Mouse (Mus musculus) cerebellum, adult (tissue): ENCODE results near the gene Dnaja4.
"Not testable (repeated sequence)": the region's sequence is repeated elsewhere in the genome, so short reads cannot be mapped to it uniquely, and the experiment has no call there.

Experiments used
- ATAC-seq: cut with Nextera tagmentation; 2 replicates; pipeline ENCODE4 v1.9.2; 2017; ENCODE audit warnings: mild to moderate bottlenecking, moderate library complexity, mixed read lengths; ENCODE audit not compliant: insufficient number of reproducible peaks, low FRiP score, low TSS enrichment

The Dnaja4 gene

DNA sequence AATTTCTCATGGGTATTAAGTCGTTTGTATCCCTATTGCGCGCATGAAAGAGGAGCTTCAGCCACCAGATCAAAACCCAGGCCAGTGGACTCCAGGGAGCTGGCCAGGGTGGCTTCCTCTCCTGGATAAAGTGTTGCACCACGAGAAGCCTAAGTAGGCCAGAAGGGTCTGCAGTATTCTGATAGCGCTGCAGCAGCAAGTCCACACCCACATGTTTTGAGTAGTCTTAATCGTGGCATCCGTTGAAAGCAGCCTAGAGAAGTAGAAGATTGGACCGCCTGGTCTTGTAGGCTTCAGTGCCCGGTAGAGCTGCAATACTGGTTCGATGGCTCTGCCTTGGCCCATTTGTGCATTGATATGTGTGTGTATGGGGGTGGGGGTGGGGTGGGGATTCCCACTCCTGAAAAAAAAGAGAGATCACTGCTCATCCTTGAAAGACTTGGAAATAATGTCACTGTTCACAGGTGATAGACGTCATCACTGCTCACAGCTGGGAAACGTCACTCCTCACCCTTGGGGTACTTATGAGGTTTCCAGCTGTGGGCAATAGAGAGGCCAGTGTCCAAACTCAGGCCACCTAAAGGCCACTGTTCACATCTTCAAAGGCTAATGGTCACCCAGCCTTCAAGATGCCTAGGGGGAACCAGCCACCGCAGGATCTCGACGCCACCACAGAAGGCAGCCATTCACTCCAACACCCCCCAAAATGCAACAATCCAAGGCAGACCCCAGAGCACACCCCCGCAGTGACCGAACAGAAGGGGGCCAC, at the start of gene Dnaja4:
TSS of gene Dnaja4 (plus strand) at position 556 of the 769 bp plus-strand sequence.
- ATAC-seq = no peak

DNA sequence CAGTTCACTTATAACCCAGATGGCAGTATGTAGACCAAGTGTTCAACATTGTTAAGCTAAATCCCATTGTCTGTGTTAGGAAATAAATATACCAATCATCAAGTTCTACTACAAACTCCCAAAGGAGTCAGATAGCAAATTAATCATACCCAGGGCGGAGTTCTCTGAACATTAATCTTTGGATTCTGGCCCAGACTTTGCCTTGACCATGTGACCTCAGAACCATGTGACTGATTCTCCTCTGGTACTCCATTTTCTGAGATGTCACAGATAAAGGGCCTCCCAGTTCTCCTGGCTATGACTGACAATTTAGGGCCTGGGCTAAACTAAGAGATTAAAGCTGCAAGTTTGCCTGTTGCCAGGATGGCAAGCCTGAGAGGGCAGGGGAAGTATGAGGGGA, 49.3 kb upstream of the Dnaja4 start:
- ATAC-seq = no peak

DNA sequence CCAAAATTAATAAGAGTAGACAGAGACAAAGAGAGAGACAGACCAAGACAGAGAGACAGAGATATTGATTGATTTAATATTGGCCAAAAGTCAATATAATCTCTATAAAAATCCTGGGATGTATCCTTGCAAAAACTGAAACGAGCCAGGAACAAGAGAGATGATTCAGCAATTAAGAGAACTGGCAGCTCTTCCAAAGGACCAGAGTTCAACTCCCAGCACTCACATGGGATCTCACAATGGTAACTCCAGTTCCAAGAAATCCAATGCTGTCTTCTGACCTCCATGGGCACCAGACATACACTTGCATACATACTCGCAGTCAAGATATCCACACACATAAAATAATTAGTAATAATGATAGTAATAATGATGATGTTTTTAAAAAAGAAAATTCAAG, 45.9 kb upstream of the Dnaja4 start:
- no peak for ATAC-seq

DNA sequence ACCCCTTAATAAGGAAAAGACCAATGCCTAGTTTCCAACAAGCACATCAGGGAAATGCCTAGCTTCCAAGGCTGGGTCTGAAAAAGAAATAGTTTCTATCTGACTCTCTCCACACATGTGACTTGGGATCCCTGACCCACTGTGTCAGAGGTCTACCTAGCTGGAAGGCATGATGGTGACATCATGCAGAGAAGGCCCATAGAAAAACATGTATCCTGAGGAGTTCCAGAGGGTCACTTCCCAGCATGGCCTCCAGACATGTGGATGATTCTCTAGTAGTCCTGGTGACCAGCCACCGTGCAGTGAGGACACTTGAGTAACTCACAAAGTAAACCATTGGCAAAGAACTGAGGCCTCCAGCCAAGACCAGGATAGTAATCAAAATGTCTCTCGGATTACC, 42.8 kb upstream of the Dnaja4 start:
- no peak for ATAC-seq

DNA sequence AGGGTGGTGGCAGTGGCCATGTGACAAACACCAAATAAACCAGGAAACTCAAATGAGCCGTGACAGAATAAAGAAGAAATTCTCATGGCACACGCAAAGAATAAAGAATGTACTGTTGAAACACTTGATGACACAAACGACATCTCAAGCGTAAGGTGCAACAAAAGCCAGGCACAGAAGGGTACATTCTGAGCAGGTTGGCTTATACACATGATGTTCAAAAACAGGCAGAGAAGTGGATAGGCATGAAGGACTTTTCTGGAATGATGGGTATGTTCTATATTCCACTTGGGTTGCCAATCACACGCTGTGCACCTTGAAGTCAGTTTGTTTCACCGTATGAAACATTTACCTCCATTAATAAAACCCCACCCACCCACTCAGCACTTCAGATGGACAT, 42.3 kb upstream of the Dnaja4 start:
- no peak for ATAC-seq

DNA sequence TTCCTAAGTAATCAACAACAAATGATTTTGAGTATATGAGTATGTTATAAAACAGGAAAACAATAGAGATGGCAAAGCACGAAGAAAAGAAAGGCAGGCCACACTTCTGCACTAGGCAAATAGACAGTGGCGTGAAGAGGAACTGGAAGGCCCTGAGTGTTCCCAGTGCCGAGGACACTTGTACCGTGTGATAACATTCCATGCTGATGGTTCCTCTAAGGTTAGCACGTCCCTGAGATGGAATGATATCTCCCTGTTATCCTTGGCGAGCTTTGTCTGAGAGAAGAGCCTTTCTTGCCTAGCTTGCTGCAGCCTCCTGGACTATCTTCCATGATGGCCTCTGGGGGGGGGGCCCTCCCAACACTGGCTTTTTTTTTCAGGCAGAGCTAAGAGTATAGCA, 39.9 kb upstream of the Dnaja4 start:
- ATAC-seq = no peak

DNA sequence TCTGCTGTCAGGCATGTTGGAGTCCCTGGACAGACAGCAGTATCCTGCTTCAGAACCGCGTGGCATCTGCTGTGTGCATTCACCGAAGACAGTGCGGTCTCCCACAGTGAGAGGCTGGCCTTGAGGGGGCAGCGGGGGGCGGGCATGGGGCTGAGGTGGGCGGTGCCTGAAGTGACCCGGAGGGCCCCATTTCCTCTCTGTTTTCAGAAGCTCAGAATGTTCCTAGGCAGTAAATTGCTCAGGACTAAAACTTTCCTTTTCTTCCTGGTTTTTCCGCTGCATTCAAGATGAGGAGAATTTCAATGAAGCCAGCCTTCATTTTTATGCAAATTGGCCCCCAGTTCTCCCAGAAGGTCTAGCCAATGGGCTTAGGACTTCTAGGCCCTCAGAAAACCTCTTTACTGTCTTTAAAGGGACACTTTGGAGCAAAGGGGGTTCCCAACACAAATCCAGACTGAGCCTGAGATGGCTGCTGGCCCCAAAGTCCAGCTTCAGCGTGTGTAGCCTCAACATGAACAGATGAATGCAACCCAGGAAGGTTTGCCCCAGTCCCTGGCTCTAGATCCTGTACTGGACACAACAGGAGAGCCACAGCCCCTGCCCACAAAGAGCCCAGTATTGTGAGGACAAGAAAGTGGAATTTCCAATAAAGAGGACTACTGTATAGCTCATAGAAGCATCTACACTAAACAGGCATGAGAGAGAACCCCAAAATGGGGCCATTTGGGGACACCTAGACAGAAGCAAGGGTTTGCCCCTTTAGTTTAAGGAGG, 36.9 kb upstream of the Dnaja4 start, which contains the start of gene Acsbg1:
TSS of gene Acsbg1 (minus strand) at position 266 of the 773 bp plus-strand sequence.
- ATAC-seq = no peak

DNA sequence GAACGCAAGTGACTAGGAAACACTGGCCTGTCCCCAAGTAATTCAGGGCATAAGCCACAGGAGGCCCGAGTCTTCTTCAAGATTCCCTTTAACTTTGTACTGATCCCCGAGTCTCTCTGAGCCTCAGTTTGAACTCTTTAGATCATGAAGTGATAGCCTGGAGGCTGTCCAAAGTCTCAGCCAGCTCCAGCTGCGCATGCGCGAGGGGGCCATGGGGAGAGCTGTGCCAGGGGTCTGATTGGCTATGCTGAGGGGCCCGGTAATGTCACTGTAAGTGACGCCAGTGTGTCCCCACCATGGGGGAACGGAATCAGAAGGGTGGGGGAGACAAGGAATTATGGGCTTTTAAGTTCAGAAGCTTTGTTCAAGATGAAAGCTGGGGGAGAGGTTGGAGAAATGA, 34.3 kb upstream of the Dnaja4 start:
- ATAC-seq = no peak

DNA sequence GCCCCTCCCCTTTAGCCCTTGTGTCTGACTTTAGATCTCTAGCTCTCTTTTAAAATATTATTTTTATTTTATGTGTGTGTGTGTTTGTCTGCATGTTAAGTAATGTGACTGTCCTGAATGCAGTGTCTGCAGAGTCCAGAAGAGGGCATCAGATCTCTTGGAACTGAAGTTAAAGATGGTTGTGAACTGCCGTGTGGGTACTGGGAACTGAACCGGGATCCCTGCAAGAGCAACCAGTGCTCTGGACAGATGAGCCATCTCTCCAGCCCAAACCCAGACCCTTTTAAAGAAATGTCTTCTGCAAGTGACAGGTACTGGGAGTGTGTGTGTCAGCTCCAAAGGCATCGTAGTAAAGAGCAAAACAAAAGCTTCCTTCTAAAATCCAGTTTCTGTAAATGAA, 32.6 kb upstream of the Dnaja4 start:
- ATAC-seq = no peak

DNA sequence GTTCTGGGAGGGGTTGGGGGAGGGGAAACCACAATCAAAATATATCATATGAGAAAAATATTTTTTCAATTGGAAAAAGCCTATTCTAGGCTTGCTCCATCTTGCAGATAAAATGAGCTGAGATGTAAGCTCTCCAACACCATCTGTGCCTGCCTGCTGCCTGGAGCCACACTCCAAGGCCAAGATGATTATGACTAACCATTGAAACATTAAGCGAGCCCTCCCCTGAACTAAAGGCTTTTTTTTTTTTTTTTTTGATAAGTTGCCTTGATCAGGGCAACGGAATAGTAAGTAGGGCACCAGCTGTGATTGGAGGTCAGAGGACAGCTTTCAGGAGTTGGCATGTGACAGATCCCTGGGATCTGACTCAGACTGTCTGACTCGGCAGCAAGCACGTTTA, 30.2 kb upstream of the Dnaja4 start:
- peak; percentile 86; the same call in 1 of the 2 replicates for ATAC-seq

DNA sequence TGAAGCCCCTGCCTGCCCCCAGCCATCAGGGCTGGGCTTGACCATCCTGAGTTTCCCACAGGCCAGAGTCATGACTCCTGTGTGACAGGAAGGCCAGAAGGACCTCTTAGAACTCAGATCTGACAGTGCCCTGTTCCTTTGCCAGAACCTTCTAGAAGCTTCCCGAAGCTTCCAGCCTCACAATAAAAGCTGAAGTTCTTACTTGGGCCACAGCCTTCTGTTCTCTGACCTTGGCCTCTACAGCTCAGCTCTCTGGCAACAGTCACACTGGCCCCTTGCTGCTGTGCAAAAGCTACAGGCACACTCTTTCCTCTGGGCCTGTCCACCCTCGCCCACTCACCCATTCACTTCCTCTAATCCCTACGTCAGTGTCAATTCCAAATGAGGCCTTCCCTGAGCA, 26.7 kb upstream of the Dnaja4 start:
- ATAC-seq = no peak

DNA sequence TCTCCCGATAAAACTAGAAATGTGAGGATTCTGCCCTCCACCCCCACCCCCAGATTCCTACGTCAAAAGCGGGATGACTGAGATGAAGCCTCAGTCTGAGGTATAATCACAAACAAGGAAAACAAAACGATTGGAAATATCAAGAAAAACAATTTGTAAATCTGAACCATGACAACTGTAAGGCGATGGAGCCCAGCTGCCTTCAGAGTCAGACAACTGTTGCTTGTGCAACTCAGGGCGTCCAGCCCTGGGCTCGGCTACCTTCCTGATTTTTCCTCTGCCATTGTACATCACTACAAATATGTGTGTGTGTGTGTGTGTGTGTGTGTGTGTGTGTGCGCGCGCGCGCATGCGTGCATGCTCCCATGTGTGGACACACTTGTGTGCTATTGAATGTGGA, 24.8 kb upstream of the Dnaja4 start:
- no peak for ATAC-seq

DNA sequence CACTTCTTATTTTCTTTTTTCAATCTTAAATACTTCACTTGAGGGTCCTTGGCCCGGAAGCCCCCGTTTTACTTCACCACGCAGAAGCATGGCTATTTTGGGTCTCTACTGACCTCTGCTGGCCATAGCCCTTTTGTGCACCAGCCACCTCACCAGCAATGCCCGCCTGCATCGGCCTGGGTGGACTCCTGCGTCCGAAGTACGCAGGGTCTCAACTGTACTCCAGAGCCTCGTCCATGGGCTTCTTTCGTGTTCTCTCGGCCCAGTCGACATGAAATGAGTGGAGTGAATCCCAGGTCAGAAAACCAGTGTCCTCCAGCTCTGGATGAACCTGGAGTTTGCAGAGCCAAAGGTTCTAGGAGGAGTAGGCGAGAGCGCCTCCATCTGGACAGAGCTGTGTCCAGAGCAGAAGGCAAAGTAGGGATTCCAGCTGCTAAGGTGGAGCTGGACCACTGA, 22.1 kb upstream of the Dnaja4 start:
- ATAC-seq = peak; percentile 91

DNA sequence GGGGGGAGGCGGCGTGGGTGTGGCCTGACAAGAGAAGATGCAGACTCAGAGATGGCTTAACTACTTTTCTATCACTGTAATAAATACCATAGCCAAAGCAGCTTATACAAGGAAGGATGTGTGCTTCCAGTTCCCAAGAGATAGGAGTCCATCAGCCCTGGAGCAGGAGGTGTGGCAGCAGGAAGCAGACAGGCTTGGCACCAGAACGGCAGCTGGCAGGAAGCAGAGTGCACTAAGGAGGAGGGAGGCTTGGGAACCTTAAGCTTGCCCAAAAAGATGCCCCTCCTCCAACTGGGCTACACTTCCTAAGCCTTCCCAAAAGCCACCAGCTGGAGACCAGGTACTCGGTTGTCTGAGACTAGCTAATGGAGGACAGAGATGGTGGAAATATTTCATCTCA, 15.8 kb upstream of the Dnaja4 start:
- peak; percentile 90 for ATAC-seq

DNA sequence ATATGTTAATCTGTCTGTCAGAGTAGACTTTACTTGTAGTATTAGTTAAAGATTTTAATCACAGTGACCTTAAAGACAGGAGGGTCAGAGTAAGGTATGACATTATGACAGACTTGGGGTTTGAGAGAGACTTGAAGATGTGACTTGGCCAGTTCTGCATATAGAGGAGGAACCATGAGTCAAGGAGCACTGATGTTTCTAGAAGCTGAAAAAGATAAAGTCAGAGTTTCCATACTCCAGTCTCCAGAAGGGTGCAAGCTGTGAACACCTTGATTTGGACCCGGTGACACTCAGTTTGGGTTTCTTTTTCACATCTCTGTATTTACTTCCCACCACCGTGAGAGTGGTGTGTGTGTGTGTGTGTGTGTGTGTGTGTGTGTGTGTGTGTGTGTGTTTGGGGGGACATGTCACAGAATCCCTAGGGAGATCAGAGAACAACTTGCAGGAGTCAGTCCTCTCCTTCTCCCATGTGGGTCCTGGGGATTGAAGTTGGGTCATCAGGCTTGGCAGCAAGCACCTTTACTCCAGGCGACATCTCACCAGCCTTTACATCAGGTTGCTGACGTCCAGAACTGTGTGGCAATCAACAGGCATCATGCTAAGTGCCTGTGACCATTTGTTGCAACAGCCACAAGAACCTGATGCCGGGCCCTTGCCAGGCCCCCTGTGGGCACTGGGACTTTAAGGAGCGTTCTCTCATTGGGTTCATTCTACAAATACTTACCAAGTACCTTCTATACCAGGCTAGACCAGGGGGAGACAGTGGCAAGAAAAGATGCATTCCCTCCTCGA, 14.7 kb upstream of the Dnaja4 start:
- ATAC-seq = no peak

DNA sequence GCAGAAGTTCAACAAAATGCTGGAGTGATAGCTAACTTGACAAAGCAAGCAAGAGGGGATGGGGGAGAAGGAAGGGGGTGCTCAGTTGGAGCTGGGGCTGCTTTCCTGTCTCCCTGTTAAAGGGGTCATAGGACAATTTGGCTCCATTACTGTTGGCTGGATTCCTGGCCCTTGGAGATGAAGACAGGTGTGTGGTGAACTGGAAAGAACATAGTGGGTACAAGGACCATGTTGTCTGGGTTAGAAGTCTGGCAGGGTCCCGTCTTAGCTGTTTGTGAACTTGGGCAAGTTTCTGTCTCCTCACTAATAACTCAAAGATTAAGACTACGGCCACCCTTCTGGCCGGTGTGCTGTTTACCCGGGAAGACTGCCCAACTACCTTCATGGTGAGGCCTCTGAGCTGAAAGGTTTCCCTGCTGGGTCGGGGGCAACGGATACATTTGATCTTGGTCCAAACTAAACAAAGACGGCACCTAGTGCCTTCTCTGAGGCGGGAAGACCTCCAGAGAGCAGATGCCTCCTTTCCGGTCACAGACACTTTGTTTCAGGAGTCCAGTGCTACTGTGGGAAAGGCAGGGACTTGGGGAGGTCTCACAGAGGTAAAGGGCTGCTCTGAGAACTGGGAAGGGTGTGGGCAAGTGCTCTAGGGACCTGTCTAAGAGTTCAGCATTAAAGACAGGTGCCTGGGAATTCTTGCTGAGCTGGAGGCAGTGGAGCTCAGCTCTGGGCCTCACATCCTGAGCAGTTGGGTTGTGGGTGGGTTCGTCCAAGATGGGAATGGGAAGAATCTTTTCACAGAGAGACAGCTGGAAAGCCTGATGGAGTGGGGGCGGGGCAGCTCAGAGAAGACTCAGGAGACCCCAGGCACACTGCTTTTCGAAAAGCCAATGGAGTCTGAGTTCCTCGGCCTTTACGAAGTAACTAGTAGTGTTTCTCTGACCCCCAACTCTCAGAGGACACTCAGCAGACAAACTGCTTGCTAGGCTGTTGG, 11.1 kb upstream of the Dnaja4 start:
- no peak for ATAC-seq

DNA sequence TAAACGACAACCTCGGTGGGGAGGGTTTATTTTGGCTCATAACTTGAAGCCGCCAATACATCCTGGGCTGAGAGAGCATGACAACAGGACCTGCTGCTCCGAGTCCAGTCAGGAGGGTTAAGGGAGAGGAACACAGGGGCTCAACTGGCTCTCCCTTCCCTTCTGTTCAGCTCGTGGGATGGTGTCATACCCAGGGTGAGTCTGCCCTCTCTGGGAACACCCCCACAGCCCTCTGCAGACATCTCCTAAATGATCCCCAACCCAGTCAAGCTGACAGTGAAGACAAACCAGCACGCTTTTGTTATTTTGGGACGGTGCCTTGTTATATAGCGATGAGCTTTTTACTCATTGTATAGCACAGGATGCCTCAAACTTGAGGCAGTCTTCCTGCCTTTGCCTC, 9.2 kb upstream of the Dnaja4 start:
- no peak for ATAC-seq

DNA sequence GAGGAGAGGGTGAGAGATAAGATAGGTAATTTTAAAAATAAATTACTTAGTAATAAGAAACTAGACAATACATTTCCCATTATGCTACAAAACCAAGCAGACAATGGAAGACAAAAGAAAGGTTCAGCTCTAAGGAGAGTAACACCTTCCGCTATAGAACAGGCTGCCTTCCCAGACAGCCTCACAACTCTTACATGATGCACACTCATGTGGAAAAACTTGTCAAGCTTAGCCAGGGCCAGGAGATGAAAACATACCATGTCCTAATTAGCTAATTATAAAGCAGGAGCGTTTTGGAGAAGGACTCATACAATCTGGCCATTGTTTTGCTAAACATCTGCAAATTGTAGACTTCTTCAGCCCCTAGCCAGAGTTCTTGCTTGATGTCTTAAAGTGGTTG, 8.0 kb upstream of the Dnaja4 start:
- ATAC-seq = not testable (repeated sequence)

DNA sequence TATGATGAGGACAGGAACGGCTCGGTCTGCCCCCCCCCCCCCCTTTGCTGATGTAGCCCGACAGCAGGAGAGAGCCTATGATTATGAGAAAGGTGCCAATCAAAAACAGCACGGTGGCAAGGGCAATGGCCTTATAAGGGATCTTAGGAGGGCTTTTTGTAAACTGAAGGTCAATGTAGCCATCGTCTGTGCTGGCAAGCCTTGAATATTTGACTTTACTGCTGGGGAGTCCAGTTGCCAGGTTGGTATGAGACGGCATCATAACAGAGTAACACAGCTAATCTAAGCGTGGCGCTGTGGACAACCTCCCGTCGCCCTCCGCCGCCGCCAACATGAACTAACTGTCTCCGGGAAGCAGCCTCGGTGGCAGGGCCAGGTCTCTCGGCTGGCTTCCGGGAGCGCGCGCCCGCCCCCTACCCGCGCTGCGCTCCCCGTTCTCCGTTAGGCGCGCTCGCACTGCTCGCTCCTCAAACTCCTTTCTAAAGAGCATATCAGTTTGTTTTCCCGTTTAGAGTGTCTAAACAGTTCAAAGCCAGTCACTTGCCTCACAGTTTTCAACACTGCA, 7.3 kb upstream of the Dnaja4 start:
- peak; percentile 56; the same call in 1 of the 2 replicates for ATAC-seq

DNA sequence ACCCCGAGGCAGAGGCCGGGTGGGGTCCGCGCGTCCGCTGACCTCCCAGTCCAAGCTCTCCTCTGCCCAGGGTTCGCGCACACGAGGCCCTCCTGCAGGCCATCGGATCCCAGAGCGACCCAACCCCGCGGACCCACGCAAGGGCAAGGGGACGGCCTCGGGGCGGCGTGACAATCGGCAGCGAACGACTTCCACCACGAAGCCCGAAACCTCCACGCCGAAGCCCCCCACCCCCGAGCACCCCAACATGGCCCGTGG, 343 bp downstream of the Dnaja4 start:
- ATAC-seq = peak; percentile 23; the same call in 1 of the 2 replicates
